Mouse (Mus musculus) limb, embryonic 13.5 days (tissue): ENCODE data around the gene Hs6st1. TPM values are rescaled to one million over a fixed set of nuclear protein-coding genes. Genes with fewer than 3 reads are reported as not detected.

ENCODE experiments used
- ATAC-seq: fragments of 200-750 bp; cut with Nextera tagmentation; 2 replicates; pipeline ENCODE4 v1.8.0; 2017; ENCODE audit warnings: low read depth, moderate number of reproducible peaks, moderate TSS enrichment; ENCODE audit not compliant: low FRiP score
- H3K27ac ChIP-seq: fragments of 300-500 bp; sonication (generic); 2 replicates; pipeline ENCODE4 v1.5.1; 2015; ENCODE audit warnings: inconsistent platforms, mild to moderate bottlenecking, moderate library complexity
- H3K27me3 ChIP-seq: fragments of 300-500 bp; sonication (generic); 2 replicates; pipeline ENCODE4 v1.6.1; 2015; ENCODE audit warnings: mild to moderate bottlenecking, inconsistent platforms
- H3K36me3 ChIP-seq: fragments of 300-500 bp; sonication (generic); 2 replicates; pipeline ENCODE4 v1.6.1; 2015; ENCODE audit warnings: inconsistent platforms, mild to moderate bottlenecking, moderate library complexity
- H3K4me1 ChIP-seq: fragments of 300-500 bp; sonication (generic); 2 replicates; pipeline ENCODE4 v1.6.1; 2015; ENCODE audit warnings: inconsistent platforms
- H3K4me2 ChIP-seq: fragments of 300-500 bp; sonication (generic); replicated peaks from 2 replicates; pipeline ENCODE4 v1.6.1; 2015; ENCODE audit warnings: inconsistent platforms, mild to moderate bottlenecking, moderate library complexity
- H3K4me3 ChIP-seq: fragments of 300-500 bp; sonication (generic); 2 replicates; pipeline ENCODE4 v1.5.1; 2015; ENCODE audit warnings: moderate library complexity, mild to moderate bottlenecking, inconsistent platforms
- H3K9ac ChIP-seq: fragments of 300-500 bp; sonication (generic); 2 replicates; pipeline ENCODE4 v1.6.1; 2015; ENCODE audit warnings: mild to moderate bottlenecking, inconsistent platforms
- H3K9me3 ChIP-seq: fragments of 300-500 bp; sonication (generic); 2 replicates; pipeline ENCODE4 v1.6.1; 2016; ENCODE audit warnings: inconsistent platforms
- WGBS: fragments of 180-500 bp; shearing (Covaris S2); methylation state at CpG from one replicate; pipeline ENCODE4 v1.1.7; 2015; 5-methylcytosine and 5-hydroxymethylcytosine counted together
- polyA plus RNA-seq: library from polyadenylated mRNA; unstranded; fragments of >200 nt; fragmentation: Nextera tagmentation; extraction: Ambion mirVana; gene quantifications from 2 replicates; pipeline ENCODE4 v1.2.1, GENCODE M21; 2015

Hs6st1 gene
- polyA plus RNA-seq, 1 experiment from 2014 or later = 5.0 TPM

DNA sequence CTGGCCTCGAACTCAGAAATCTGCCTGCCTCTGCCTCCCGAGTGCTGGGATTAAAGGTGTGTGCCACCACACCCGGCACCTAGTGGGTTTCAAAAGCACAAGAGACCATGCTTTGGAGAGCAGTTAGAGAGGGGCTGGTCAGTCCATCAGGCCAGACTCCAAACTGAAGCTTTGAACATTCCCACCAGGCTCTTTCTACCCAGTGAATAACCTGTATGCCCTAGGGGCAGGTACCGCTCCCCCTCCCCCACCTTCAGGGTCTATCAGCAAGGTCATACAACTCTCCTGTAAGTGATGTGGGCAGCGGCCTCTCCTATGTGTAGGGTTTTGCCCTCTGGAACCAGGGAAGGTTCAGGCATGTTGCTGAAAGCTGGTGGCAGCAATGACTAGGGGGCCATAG is 6.0 kb downstream of the Hs6st1 start:
- no peak overlapping the region for H3K9ac ChIP-seq
- peaks cover 33% of the 10 kb centered on the region for H3K36me3 ChIP-seq
- no peak for ATAC-seq
- 94% methylated on average over 5 of the region's 5 CpGs for WGBS
- H3K4me1 ChIP-seq = peaks cover 66% of the 10 kb centered on the region
- H3K27ac ChIP-seq = no peak overlapping the region
- H3K9me3 ChIP-seq = no peaks in the 10 kb centered on the region
- 0 out of 2 replicates have a peak, but pooled peaks cover 1% of the 10 kb centered on the region for H3K27me3 ChIP-seq
- no peak overlapping the region for H3K4me3 ChIP-seq
- H3K4me2 ChIP-seq = no peak overlapping the region

DNA sequence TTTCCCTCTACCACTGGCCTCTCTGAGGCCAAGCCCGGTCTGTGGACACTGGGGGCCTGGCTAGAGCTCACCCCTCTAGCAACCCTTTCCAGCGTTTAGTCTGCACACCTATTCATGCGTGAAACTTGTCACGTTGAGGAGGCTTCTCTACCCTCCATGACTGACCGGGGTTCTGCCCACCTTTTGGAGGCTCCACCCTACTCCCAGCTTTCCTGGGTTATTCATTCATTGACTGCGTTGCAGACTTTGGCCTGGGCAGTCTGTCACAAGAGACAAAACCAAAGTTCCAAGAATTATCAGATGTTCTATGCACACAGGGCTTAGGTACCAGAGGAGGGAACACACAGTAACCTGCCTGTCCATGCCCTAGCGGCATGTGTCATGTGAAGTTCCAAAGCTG is 6.8 kb downstream of the Hs6st1 start:
- no peaks in the 10 kb centered on the region for H3K9me3 ChIP-seq
- no peak overlapping the region for H3K4me2 ChIP-seq
- 86% methylated on average over 7 of the region's 7 CpGs for WGBS
- H3K27me3 ChIP-seq = no peaks in the 10 kb centered on the region
- H3K27ac ChIP-seq = no peak overlapping the region
- H3K9ac ChIP-seq = no peak overlapping the region
- ATAC-seq = no peak
- H3K4me1 ChIP-seq = peaks cover 66% of the 10 kb centered on the region
- peaks cover 33% of the 10 kb centered on the region for H3K36me3 ChIP-seq
- no peak overlapping the region for H3K4me3 ChIP-seq

DNA sequence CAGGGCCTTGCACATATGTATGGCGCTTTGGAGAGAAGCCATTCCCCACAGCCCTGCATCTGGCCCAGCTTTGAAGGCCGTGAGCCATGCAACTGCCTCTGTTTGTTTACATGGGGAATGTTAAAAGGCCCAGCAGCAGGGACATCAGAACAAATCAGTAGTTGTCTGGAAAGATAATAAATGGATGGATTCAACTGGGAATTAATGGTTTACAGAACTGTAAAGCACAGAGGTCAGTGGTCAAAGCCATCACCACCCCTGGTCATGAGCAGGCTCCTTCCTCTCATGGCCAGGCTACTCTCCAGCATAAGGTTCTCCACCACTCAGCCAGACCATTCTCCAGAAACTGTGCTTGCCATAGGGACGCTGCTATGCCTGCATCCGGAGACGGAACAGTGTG is 7.5 kb downstream of the Hs6st1 start:
- Histone ChIP-seq H3K27me3 (no peaks in the 10 kb centered on the region), H3K36me3 (peaks cover 39% of the 10 kb centered on the region), H3K9ac (no peak overlapping the region), H3K9me3 (no peaks in the 10 kb centered on the region), H3K4me2 (no peak overlapping the region), H3K27ac (no peak overlapping the region), H3K4me1 (peaks cover 66% of the 10 kb centered on the region), H3K4me3 (no peak overlapping the region)
- WGBS = 81% methylated on average over 5 of the region's 5 CpGs
- ATAC-seq = no peak

DNA sequence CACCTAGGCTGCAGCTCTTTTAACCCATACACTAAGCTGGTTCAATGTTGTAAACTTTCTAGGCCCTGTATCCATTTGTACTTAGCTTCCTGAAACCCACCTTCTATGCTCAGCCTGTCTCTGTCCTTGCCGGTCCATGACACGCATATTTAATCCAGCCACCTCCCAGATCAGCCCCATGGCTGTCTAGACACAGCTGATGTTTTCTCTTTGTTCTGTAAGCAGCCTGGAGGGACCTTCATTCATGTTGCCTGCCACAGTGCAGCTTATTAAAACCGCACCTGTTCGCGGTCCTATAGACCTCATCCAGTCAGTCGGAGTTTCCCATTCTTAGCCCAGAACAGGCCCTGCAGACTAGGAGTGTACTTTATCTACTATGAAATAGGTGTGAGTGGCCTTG is 8.9 kb downstream of the Hs6st1 start:
- Histone ChIP-seq H3K27ac (no peak overlapping the region), H3K4me3 (no peak overlapping the region), H3K9me3 (no peaks in the 10 kb centered on the region), H3K36me3 (peaks cover 41% of the 10 kb centered on the region), H3K9ac (no peak overlapping the region), H3K27me3 (no peaks in the 10 kb centered on the region), H3K4me2 (no peak overlapping the region), H3K4me1 (peaks cover 59% of the 10 kb centered on the region)
- no peak for ATAC-seq
- 74% methylated on average over 6 of the region's 6 CpGs for WGBS

DNA sequence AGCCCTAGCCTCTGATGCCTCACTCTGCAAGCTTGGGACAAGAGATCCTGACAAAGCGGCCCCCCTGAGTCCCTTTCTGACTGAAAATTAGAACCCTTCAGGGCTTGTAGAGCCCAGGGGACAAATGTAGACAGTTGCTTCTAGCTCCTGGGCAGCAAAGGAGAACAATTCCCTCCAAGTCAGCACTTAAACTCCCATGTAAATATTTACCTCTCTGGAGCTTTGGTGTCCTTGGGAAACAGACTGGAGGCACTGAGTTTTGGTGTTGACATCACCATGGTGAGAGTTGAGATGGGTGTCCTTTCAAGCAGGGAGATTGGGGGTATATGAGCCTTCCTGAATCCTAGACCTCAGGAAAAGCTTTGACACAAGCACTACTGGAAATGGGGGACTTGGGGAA is 10.1 kb downstream of the Hs6st1 start:
- H3K9ac ChIP-seq = no peak overlapping the region
- ATAC-seq = no peak
- no peak overlapping the region for H3K27ac ChIP-seq
- H3K9me3 ChIP-seq = no peaks in the 10 kb centered on the region
- H3K36me3 ChIP-seq = peaks cover 52% of the 10 kb centered on the region
- peaks cover 47% of the 10 kb centered on the region for H3K4me1 ChIP-seq
- no peak overlapping the region for H3K4me2 ChIP-seq
- WGBS = 89% methylated on average over 1 of the region's 1 CpGs
- H3K4me3 ChIP-seq = no peak overlapping the region
- H3K27me3 ChIP-seq = no peaks in the 10 kb centered on the region

DNA sequence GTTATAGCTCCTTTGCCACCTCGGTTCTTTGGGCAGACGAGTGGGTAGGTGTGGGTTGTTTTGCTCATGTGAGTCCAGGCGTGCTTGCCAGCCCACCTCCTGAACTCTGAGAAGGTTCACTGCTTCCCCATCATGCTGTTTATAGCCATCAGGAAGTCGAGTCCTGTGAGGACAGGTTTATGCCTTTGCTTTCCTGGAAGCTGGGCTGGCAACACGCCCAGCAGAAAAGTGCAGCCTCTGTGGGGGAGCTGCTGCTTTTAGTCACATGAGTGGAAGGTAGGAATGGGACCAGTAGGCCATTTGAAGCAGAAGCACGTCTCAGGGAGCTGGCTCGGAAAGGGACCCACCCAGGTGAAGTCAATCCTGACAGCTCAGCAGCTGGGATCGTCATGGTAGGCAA is 11.5 kb downstream of the Hs6st1 start:
- no peaks in the 10 kb centered on the region for H3K9me3 ChIP-seq
- no peaks in the 10 kb centered on the region for H3K27me3 ChIP-seq
- H3K4me1 ChIP-seq = peaks cover 42% of the 10 kb centered on the region
- H3K36me3 ChIP-seq = peaks cover 66% of the 10 kb centered on the region
- H3K4me3 ChIP-seq = no peak overlapping the region
- H3K9ac ChIP-seq = no peak overlapping the region
- 30% methylated on average over 8 of the region's 8 CpGs for WGBS
- H3K4me2 ChIP-seq = no peak overlapping the region; the same call in 1 of the 2 replicates
- ATAC-seq = peak; percentile 57
- peak overlapping the region; percentile 48 for H3K27ac ChIP-seq

DNA sequence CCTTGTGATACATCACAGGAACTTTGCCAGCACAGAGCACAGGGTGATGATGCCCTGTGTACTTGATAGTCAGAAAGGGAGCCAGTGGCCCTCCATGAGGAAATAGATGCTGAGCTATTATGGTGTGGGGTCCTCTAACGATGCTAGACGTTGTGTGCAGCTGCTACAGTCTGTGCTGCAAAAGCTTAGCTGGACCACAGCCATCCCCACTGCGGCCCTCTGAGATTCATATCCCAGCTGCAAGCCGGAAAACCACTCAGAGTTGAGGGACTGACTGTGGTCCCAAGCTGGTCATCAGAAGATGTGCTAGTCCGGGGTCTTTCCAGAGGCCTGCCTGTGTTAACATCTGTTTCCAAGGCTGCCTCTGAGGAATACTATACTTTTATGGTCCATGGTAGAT is 12.8 kb downstream of the Hs6st1 start:
- Histone ChIP-seq H3K4me2 (no peak overlapping the region), H3K4me1 (peaks cover 39% of the 10 kb centered on the region), H3K27ac (no peak overlapping the region), H3K27me3 (no peaks in the 10 kb centered on the region), H3K4me3 (no peak overlapping the region), H3K36me3 (peaks cover 65% of the 10 kb centered on the region), H3K9me3 (no peaks in the 10 kb centered on the region), H3K9ac (no peak overlapping the region)
- no peak for ATAC-seq
- WGBS = 52% methylated on average over 5 of the region's 5 CpGs

DNA sequence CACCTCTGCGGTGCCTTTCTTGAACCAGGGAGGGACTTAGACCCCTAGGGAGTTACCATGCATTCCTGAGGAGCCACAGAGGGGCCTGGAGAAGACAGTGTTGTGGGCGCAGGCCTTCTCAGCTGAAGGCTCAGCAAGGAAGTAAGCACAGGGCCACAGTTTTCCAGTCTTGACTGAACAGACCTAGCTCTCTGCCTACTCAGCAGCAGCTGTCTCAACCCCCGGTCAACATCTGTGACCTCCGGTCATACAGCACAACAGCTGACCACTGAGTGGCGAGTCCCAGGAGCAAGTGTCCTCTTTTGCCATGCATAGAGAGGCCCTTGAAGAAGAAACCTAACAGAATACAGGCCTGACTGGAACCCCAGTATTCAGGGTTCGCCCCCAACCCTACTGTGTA is 14.0 kb downstream of the Hs6st1 start:
- Histone ChIP-seq H3K9me3 (no peaks in the 10 kb centered on the region), H3K36me3 (peaks cover 62% of the 10 kb centered on the region), H3K27me3 (no peaks in the 10 kb centered on the region), H3K4me3 (no peak overlapping the region), H3K9ac (no peak overlapping the region), H3K4me2 (no peak overlapping the region), H3K27ac (no peak overlapping the region), H3K4me1 (peaks cover 37% of the 10 kb centered on the region)
- 84% methylated on average over 6 of the region's 6 CpGs for WGBS
- no peak for ATAC-seq

DNA sequence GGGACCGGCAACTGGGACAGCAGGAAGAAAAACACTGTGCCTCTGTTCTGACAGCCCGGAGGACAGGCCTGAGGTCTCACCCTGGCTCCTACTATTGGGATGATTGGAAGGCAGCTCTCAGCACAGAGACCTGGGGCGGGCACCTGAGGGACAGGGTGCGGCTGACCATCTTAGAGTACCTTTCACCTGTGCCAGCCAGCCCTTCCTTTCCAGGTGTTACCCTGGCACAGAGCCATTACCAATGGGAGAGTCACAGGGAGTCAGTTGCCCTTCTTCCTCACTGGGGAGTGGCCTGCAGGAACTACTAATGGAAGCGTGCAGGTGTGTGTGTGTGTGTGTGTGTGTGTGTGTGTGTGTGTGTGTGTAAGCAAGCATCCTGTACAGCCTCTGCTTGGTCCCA is 15.4 kb downstream of the Hs6st1 start:
- Histone ChIP-seq H3K27ac (no peak overlapping the region), H3K4me2 (no peak overlapping the region), H3K9me3 (no peaks in the 10 kb centered on the region), H3K4me1 (peaks cover 43% of the 10 kb centered on the region), H3K4me3 (no peak overlapping the region), H3K27me3 (no peaks in the 10 kb centered on the region), H3K9ac (no peak overlapping the region), H3K36me3 (peaks cover 53% of the 10 kb centered on the region)
- 88% methylated on average over 4 of the region's 5 CpGs for WGBS
- ATAC-seq = no peak

DNA sequence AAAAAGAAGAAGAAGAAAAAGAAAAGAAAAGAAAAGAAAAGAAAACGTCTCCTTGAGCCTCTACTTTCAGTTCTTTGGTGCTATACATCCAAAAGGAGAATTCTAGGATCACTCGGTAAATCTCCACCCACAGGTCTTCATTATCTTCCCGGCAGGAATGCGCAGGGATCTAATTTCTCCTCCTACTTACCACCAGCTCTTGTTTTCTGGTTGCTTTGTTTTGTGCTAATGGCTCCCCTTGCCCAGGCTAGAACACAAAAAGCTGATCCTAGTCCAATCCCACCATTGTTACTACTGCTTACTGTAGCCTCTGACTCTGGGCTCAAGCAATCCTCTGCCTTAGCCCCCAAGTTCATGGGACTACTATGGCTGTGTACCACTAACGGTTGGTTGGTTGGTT is 16.9 kb downstream of the Hs6st1 start:
- Histone ChIP-seq H3K9ac (no peak overlapping the region), H3K36me3 (peaks cover 49% of the 10 kb centered on the region), H3K9me3 (no peaks in the 10 kb centered on the region), H3K4me3 (no peak overlapping the region), H3K27me3 (no peaks in the 10 kb centered on the region), H3K27ac (no peak overlapping the region), H3K4me2 (no peak overlapping the region), H3K4me1 (peaks cover 43% of the 10 kb centered on the region)
- ATAC-seq = no peak
- WGBS = 89% methylated on average over 5 of the region's 5 CpGs

DNA sequence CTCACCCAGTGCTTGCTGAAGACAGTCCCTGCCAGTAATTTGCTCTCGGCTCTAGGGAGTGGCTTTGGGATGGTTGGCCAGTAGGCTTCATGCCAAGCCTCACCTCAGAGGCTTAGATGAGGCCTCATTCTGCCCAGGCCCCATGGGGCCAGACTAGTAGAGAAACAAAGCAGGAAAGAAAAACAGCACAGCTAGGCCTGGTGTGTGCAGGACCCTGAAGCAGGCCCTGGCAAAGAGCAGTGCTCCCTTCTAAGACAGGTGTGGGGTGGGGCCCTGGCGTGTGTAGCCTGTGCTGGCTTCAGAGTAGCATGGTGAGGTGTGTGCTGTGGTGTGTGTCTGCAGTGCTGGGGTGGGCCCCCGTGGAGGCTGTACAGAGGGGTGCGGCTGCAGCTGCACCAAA is 20.2 kb downstream of the Hs6st1 start:
- Histone ChIP-seq H3K4me1 (peaks cover 36% of the 10 kb centered on the region), H3K9me3 (no peaks in the 10 kb centered on the region), H3K27me3 (no peaks in the 10 kb centered on the region), H3K4me2 (no peak overlapping the region), H3K9ac (peak overlapping the region; percentile 40; the same call in 1 of the 2 replicates), H3K27ac (0 out of 2 replicates have a peak overlapping the region, but pooled peaks have one; percentile 33), H3K4me3 (no peak overlapping the region), H3K36me3 (peaks cover 35% of the 10 kb centered on the region)
- 0 out of 2 replicates have a peak, but pooled peaks have one; percentile 26 for ATAC-seq
- WGBS = 57% methylated on average over 4 of the region's 4 CpGs

DNA sequence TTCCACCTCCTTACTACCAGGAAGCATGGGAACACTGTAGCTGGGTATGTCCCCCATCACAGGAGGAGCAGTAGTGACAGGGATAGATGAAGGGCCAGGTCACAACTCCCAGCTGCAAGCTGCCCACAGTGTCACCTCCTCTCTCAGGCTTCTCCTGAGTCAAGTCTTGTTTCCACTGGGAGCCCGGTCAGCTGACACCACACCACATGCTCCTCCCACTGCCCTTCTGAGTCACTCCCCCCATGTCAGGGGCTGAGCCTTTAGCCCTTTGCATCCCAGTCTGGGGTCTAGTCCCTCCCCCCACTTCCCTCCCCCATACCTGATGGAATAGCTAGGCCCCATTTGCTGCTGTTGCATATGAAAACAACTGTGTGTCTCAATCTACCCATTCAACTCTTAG is 21.3 kb downstream of the Hs6st1 start:
- Histone ChIP-seq H3K4me1 (peaks cover 36% of the 10 kb centered on the region), H3K9me3 (no peaks in the 10 kb centered on the region), H3K4me2 (no peak overlapping the region), H3K27me3 (no peaks in the 10 kb centered on the region), H3K27ac (no peak overlapping the region), H3K36me3 (peaks cover 35% of the 10 kb centered on the region), H3K9ac (0 out of 2 replicates have a peak overlapping the region, but pooled peaks have one; percentile 20), H3K4me3 (no peak overlapping the region)
- no peak for ATAC-seq
- 58% methylated on average over 1 of the region's 1 CpGs for WGBS

DNA sequence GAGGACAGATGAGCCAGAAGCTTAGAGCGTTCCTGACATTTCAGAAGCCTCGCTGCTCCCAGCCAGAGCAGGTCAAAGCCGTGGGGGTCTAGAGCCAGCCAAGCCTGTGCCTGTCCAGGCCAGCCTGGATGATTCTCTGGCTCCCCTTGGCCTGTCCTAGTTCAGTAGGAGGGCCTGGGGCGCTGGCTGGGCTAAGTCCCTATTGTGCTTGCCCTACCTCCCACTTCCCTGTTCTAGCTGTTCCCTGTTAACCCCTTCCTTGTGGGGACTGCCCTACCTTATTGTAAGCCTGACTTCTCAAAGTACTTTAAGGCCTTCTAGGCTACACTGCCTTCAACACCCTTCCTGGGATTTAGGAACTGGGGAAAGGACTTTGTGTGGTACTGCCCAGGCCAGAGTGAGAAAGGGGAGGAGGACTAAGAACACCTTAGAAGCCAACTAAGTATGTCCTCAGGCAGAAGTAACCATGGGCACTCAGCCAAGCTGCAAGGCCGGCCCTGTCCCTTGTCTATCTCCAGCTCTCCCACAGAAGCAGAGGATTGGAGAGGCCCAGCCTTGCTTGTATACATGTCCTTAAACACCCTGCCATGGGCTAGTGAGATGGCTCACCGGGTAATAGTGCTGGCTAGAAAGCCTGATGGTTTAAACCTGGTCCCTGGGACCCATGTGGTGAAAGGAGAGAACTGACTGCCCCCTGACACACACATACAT is 22.0 kb downstream of the Hs6st1 start:
- H3K4me1 ChIP-seq = peaks cover 36% of the 10 kb centered on the region
- WGBS = 61% methylated on average over 6 of the region's 6 CpGs
- no peak overlapping the region for H3K27ac ChIP-seq
- peaks cover 36% of the 10 kb centered on the region for H3K36me3 ChIP-seq
- ATAC-seq = no peak
- no peak overlapping the region for H3K9ac ChIP-seq
- H3K27me3 ChIP-seq = no peaks in the 10 kb centered on the region
- H3K9me3 ChIP-seq = no peaks in the 10 kb centered on the region
- no peak overlapping the region for H3K4me3 ChIP-seq
- no peak overlapping the region for H3K4me2 ChIP-seq
